Mouse (Mus musculus) induced T-regulatory cell, adult 2 months (primary cell): ENCODE results near the gene 1700019N19Rik.

Source experiments
- DNase-seq: peaks from one replicate; pipeline ENCODE4 v3.0.0-alpha.2; 2012; ENCODE audit warnings: low read depth

1700019N19Rik gene

GRCm38 (mm10) chr19:58806364-58806763, 12.1 kb upstream of the 1700019N19Rik start:
- peak; percentile 53 for DNase-seq

- DNase-seq, result no peak
Measured at GRCm38 (mm10) chr19:58805191-58805779, 11.0 kb upstream of the 1700019N19Rik start.

- DNase-seq, result no peak
Measured at GRCm38 (mm10) chr19:58795114-58795669, 931 bp upstream of the 1700019N19Rik start.

- no peak for DNase-seq
Measured at GRCm38 (mm10) chr19:58789194-58789593, 5.1 kb downstream of the 1700019N19Rik start.

- DNase-seq, result no peak
Measured at GRCm38 (mm10) chr19:58783938-58784337, 10.3 kb downstream of the 1700019N19Rik start.

- DNase-seq, result no peak
Measured at GRCm38 (mm10) chr19:58781566-58781965, 12.7 kb downstream of the 1700019N19Rik start.

GRCm38 (mm10) chr19:58776461-58776860, 17.8 kb downstream of the 1700019N19Rik start:
- DNase-seq, result no peak

GRCm38 (mm10) chr19:58767329-58767728, 26.9 kb downstream of the 1700019N19Rik start:
- DNase-seq, result no peak

GRCm38 (mm10) chr19:58762848-58763541, 31.3 kb downstream of the 1700019N19Rik start:
- DNase-seq, result no peak

- no peak for DNase-seq
Measured at GRCm38 (mm10) chr19:58762316-58762715, 31.9 kb downstream of the 1700019N19Rik start.

- no peak for DNase-seq
Measured at GRCm38 (mm10) chr19:58759423-58759822, 34.8 kb downstream of the 1700019N19Rik start, which contains the start of gene Pnliprp2. Gene Pnliprp2, plus strand, starts transcription at chr19:58759719.

- DNase-seq, result no peak
Measured at GRCm38 (mm10) chr19:58758871-58759270, 35.4 kb downstream of the 1700019N19Rik start.

- no peak for DNase-seq
Measured at GRCm38 (mm10) chr19:58751504-58751903, 42.8 kb downstream of the 1700019N19Rik start.

GRCm38 (mm10) chr19:58750822-58751221, 43.4 kb downstream of the 1700019N19Rik start:
- no peak for DNase-seq

GRCm38 (mm10) chr19:58747498-58748000, 46.7 kb downstream of the 1700019N19Rik start:
- no peak for DNase-seq

- no peak for DNase-seq
Measured at GRCm38 (mm10) chr19:58743736-58744135, 50.5 kb downstream of the 1700019N19Rik start.

GRCm38 (mm10) chr19:58742711-58743110, 51.5 kb downstream of the 1700019N19Rik start:
- DNase-seq, result no peak

- DNase-seq, result no peak
Measured at GRCm38 (mm10) chr19:58741036-58741435, 53.2 kb downstream of the 1700019N19Rik start.

- DNase-seq, result no peak
Measured at GRCm38 (mm10) chr19:58738111-58738510, 56.1 kb downstream of the 1700019N19Rik start.
